Mouse (Mus musculus): ENCODE measurements around the gene Usp20.

Usp20 gene

GRCm38 (mm10) chr2:30985111-30986020 is 3.3 kb downstream of the Usp20 start:
- DNase-seq (ENCODE audit: low spot score): peak; percentile 31

GRCm38 (mm10) chr2:30990221-30990620 is 8.1 kb downstream of the Usp20 start:
- no peak for DNase-seq (ENCODE audit: low spot score)

- DNase-seq (ENCODE audit: low spot score): no peak
Observed at GRCm38 (mm10) chr2:30994853-30995252, 12.8 kb downstream of the Usp20 start.

GRCm38 (mm10) chr2:30995432-30995996 is 13.4 kb downstream of the Usp20 start:
- DNase-seq (ENCODE audit: low spot score): peak; percentile 27

- no peak for DNase-seq (ENCODE audit: low spot score)
Observed at GRCm38 (mm10) chr2:30998443-30999260, 16.6 kb downstream of the Usp20 start.

- no peak for DNase-seq (ENCODE audit: low spot score)
Observed at GRCm38 (mm10) chr2:31002857-31003256, 20.8 kb downstream of the Usp20 start.

- no peak for DNase-seq (ENCODE audit: low spot score)
Observed at GRCm38 (mm10) chr2:31005453-31005852, 23.4 kb downstream of the Usp20 start.

GRCm38 (mm10) chr2:31006434-31006833 is 24.4 kb downstream of the Usp20 start:
- peak; percentile 33 for DNase-seq (ENCODE audit: low spot score)

- no peak for DNase-seq (ENCODE audit: low spot score)
Observed at GRCm38 (mm10) chr2:31007208-31007607, 25.1 kb downstream of the Usp20 start.

- no peak for DNase-seq (ENCODE audit: low spot score)
Observed at GRCm38 (mm10) chr2:31013371-31014120, 31.5 kb downstream of the Usp20 start.

GRCm38 (mm10) chr2:31017625-31018317 is 35.7 kb downstream of the Usp20 start:
- no peak for DNase-seq (ENCODE audit: low spot score)

GRCm38 (mm10) chr2:31018519-31018918 is 36.4 kb downstream of the Usp20 start:
- no peak for DNase-seq (ENCODE audit: low spot score)

- DNase-seq (ENCODE audit: low spot score): no peak
Observed at GRCm38 (mm10) chr2:31019011-31019410, 36.9 kb downstream of the Usp20 start.

- DNase-seq (ENCODE audit: low spot score): no peak
Observed at GRCm38 (mm10) chr2:31020202-31020601, 38.1 kb downstream of the Usp20 start.

GRCm38 (mm10) chr2:31023940-31024339 is 41.9 kb downstream of the Usp20 start:
- no peak for DNase-seq (ENCODE audit: low spot score)

GRCm38 (mm10) chr2:31024618-31025370 is 42.7 kb downstream of the Usp20 start:
- DNase-seq (ENCODE audit: low spot score): peak; percentile 61

- no peak for DNase-seq (ENCODE audit: low spot score)
Observed at GRCm38 (mm10) chr2:31025458-31025857, 43.4 kb downstream of the Usp20 start.

GRCm38 (mm10) chr2:31026642-31027041 is 44.6 kb downstream of the Usp20 start:
- DNase-seq (ENCODE audit: low spot score): no peak

- DNase-seq (ENCODE audit: low spot score): no peak
Observed at GRCm38 (mm10) chr2:31031972-31032371, 49.9 kb downstream of the Usp20 start.

GRCm38 (mm10) chr2:31036811-31037210 is 54.7 kb downstream of the Usp20 start:
- DNase-seq (ENCODE audit: low spot score): no peak
